9 mouse cellular contexts compared by ENCODE assay signal in the genomic region with DNA sequence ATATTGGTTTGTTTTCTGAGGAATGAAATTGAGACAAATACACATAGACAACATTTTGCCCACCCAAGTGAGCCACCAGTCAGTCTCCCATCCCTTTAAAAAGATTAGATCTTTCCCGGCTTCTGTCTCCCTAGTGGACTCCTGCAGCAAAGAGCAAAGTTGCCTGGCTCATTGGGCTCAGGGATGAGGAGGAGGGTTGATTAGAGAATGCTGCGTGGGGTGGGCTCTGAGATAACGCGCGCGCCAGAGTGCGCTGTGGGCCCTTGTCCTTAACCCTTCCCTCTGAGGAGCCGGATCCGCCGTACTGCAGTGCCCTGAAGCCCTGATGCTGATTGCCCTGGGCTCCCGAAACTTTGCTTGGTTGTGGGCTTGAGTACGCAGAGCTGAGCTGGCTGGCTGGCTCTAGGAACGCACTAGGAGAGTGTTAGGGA. TPM values are rescaled to one million over a fixed set of nuclear protein-coding genes. Genes with fewer than 3 reads are reported as not detected.
DNase-seq lines count a peak whose midpoint lies in the region; ATAC-seq and TF ChIP-seq lines count a peak whose summit lies in the region.
"Had no signal": no experiment of that assay in that cellular context is flagged by ENCODE, and none has a peak within 500 bp of the region (broad histone marks: within the 10 kb centered on the region; RNA-seq: fewer than 3 reads in every experiment).

A gene (plus strand): TSS at position 51 of the 431 bp plus-strand sequence.

- H3K4me3 ChIP-seq in heart, embryonic 16.5 days (ENCODE audit: low read length), result no peak within 1 kb of the TSS
- H3K4me3 ChIP-seq in ES-Bruce4 (ENCODE audit: low read depth, low read length), result peak within 1 kb of the TSS; percentile 36
- H3K4me3 ChIP-seq in forebrain, embryonic 14.5 days (ENCODE audit: low read depth, low read length), result peak within 1 kb of the TSS; percentile 31

- WGBS in heart, embryonic 16.5 days, result 10% methylated on average over 13 of the region's 13 CpGs
- WGBS in forebrain, embryonic 14.5 days, result 12% methylated on average over 13 of the region's 13 CpGs

- ATAC-seq in heart, embryonic 16.5 days (replicated peaks; ENCODE audit: extremely low read depth, insufficient read depth, low FRiP score), result 0 out of 2 replicates have a peak, but pooled peaks have one; percentile 14
- no peak; the same call in 1 of the 2 replicates for ATAC-seq in forebrain, embryonic 14.5 days
- no peak for ATAC-seq in CD4-positive, CD25-positive, alpha-beta regulatory T cell, adult 4 months

- TF ChIP-seq CTCF in ES-Bruce4 (IDR thresholded peaks at IDR 0.05; ENCODE audit: low read depth, low read length), result no peak

- H3K9ac ChIP-seq in heart, embryonic 16.5 days (ENCODE audit: low read length), result no peak within 1 kb of the TSS
- no peak within 1 kb of the TSS for H3K9ac ChIP-seq in ES-Bruce4 (ENCODE audit: low read depth, poor library complexity, severe bottlenecking)
- peak within 1 kb of the TSS; percentile 56 for H3K9ac ChIP-seq in forebrain, embryonic 14.5 days (ENCODE audit: low read length)
- H3K9ac ChIP-seq: liver, postnatal 0 days had no signal

- peaks cover 12% of the 10 kb centered on the region for H3K27me3 ChIP-seq in heart, embryonic 16.5 days (ENCODE audit: control insufficient read depth, insufficient read depth, low read length)
- no peaks in the 10 kb centered on the region for H3K27me3 ChIP-seq in ES-Bruce4 (ENCODE audit: control insufficient read depth, insufficient read depth, low read length, poor library complexity, severe bottlenecking)
- H3K27me3 ChIP-seq in forebrain, embryonic 14.5 days (replicated peaks; ENCODE audit: control insufficient read depth, insufficient read depth, low read length), result 0 out of 2 replicates have a peak, but pooled peaks cover 7% of the 10 kb centered on the region

- no peaks in the 10 kb centered on the region for H3K36me3 ChIP-seq in heart, embryonic 16.5 days (ENCODE audit: control insufficient read depth, insufficient read depth)
- H3K36me3 ChIP-seq in ES-Bruce4 (ENCODE audit: control insufficient read depth, insufficient read depth, low read length, poor library complexity, severe bottlenecking), result no peaks in the 10 kb centered on the region
- H3K36me3 ChIP-seq in forebrain, embryonic 14.5 days (ENCODE audit: control insufficient read depth, insufficient read depth, low read length), result no peaks in the 10 kb centered on the region

- H3K4me2 ChIP-seq in heart, embryonic 16.5 days (ENCODE audit: low read depth, low read length), result peak within 1 kb of the TSS; percentile 33; the same call in 1 of the 2 replicates
- H3K4me2 ChIP-seq in forebrain, embryonic 14.5 days (ENCODE audit: low read length), result peak within 1 kb of the TSS; percentile 61

- no peaks in the 10 kb centered on the region for H3K9me3 ChIP-seq in heart, embryonic 16.5 days (replicated peaks; ENCODE audit: control insufficient read depth, low read length)
- H3K9me3 ChIP-seq in ES-Bruce4 (replicated peaks; ENCODE audit: control insufficient read depth, insufficient read depth, low read length, poor library complexity, severe bottlenecking), result no peaks in the 10 kb centered on the region
- no peaks in the 10 kb centered on the region for H3K9me3 ChIP-seq in forebrain, embryonic 14.5 days (replicated peaks; ENCODE audit: control insufficient read depth, low read length)

- no peak for TF ChIP-seq POLR2A in ES-Bruce4 (IDR thresholded peaks at IDR 0.05; ENCODE audit: insufficient read depth, low read length)

- no peaks in the 10 kb centered on the region for H3K4me1 ChIP-seq in heart, embryonic 16.5 days (ENCODE audit: control insufficient read depth, insufficient read depth, low read length)
- H3K4me1 ChIP-seq in ES-Bruce4 (ENCODE audit: control insufficient read depth, insufficient read depth, low read length), result no peaks in the 10 kb centered on the region
- H3K4me1 ChIP-seq in forebrain, embryonic 14.5 days (ENCODE audit: control insufficient read depth, insufficient read depth, low read length), result no peaks in the 10 kb centered on the region

- TF ChIP-seq EP300 in ES-Bruce4 (IDR thresholded peaks at IDR 0.05; ENCODE audit: insufficient read depth, low read depth, low read length), result no peak

- no peak within 1 kb of the TSS for H3K27ac ChIP-seq in heart, embryonic 16.5 days (ENCODE audit: low read length)
- no peak within 1 kb of the TSS for H3K27ac ChIP-seq in ES-Bruce4 (ENCODE audit: insufficient read depth, low read length)
- H3K27ac ChIP-seq in forebrain, embryonic 14.5 days (ENCODE audit: low read depth, low read length), result peak within 1 kb of the TSS; percentile 40; the same call in 1 of the 2 replicates

- intact Hi-C loops in left cerebral cortex, postnatal 10 days (cut with DNase I), result loop anchor here (5.0 kb wide), 3 partner anchors 93 to 252 kb away; no protein-coding TSS in a partner anchor

- DNase-seq in heart, postnatal 4 days, result no peak
- no peak for DNase-seq in forebrain, embryonic 14.5 days (ENCODE audit: low spot score)
- DNase-seq in left cerebral cortex, postnatal 10 days (ENCODE audit: extremely low spot score in 1 of 2, low spot score in 2 of 2), result no peak
- no peak for DNase-seq in urinary bladder, postnatal 25 days (ENCODE audit: low spot score)
- no peak for DNase-seq in cerebellum, adult 11 months

RNA-seq across cellular contexts. Expression of the gene that starts here (rescaled TPM):
- 0.06 and 0.20 TPM in 2 replicates for polyA plus RNA-seq in heart, embryonic 16.5 days (2015; fragmentation: Nextera tagmentation; extraction: Ambion mirVana)
- total RNA-seq in heart, postnatal 4 days (2021), result under 1 TPM in 1 of 2 experiments, not detected in 1; 0.31 TPM
- polyA plus RNA-seq in ES-Bruce4 (2011; ENCODE audit: insufficient read depth, insufficient read length, low read depth, missing spikeins), result not detected in 2 replicates
- 5.1 and 7.4 TPM in 2 replicates for polyA plus RNA-seq in forebrain, embryonic 14.5 days (2014; fragmentation: Nextera tagmentation; extraction: Ambion mirVana)
- total RNA-seq in left cerebral cortex, postnatal 10 days (2021), result 100 to 1,000 TPM; 124 to 129 TPM
- not detected for polyA plus RNA-seq in CD4-positive, CD25-positive, alpha-beta regulatory T cell, adult 4 months (2017; shearing (Covaris generic))

Comparison
In these comparisons a context has a peak if more than half of its experiments do, and no peak if none do; other contexts are left out.
1. RNA of the gene that starts here (total RNA-seq): 124 to 129 TPM in left cerebral cortex, postnatal 10 days; 0.31 TPM in heart, postnatal 4 days; every median in the first group is over 10 times any median in the second.
2. Peak in ATAC-seq and H3K4me2 ChIP-seq in heart, embryonic 16.5 days; RNA of the gene not detected or under 1 TPM.